Mouse (Mus musculus) E14TG2a.4 (cell line): ENCODE measurements around the gene 9330182L06Rik.

Experiments used
- CTCF ChIP-seq: conservative IDR thresholded peaks from 2 replicates; pipeline ENCODE4 v1.5.1; 2014; ENCODE audit warnings: low read length
- NANOG ChIP-seq: IDR thresholded peaks from 2 replicates; pipeline ENCODE4 v1.6.1; 2014; ENCODE audit warnings: borderline replicate concordance, low read length, mixed read lengths

DNA sequence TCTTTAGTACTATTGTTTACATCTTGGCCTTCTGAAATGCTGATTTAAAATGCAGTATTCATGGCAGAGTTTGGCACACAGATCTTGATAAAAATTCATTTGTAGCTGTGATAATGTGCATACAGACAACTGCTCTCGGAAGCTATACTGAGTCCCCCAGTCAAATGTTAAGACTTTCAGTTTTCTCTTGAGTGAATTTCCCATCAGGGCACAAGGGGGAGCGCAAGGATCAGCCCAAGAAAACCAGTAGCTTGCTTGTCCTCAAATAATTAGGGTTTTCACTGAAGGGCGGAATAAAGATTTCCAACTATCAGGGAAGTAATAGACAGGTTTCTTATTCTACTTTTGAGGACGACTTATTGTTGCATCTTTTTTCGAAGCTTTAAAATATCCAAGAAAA is 183.7 kb downstream of the 9330182L06Rik start:
- peak; percentile 20 for TF ChIP-seq CTCF
- TF ChIP-seq NANOG = no peak
